Mouse (Mus musculus) liver, postnatal 0 days (tissue): ENCODE results near the gene Tulp2.
"Not testable (repeated sequence)": the region's sequence is repeated elsewhere in the genome, so short reads cannot be mapped to it uniquely, and the experiment has no call there.

ENCODE experiments used
- CTCF ChIP-seq: sonication (generic); IDR thresholded peaks from 2 replicates; pipeline ENCODE4 v1.5.1; 2016; ENCODE audit warnings: antibody characterized with exemption, low read depth
- EP300 ChIP-seq: IDR thresholded peaks from 2 replicates; pipeline ENCODE4 v1.6.1; 2016; ENCODE audit warnings: antibody characterized with exemption, low read depth, mild to moderate bottlenecking

DNA sequence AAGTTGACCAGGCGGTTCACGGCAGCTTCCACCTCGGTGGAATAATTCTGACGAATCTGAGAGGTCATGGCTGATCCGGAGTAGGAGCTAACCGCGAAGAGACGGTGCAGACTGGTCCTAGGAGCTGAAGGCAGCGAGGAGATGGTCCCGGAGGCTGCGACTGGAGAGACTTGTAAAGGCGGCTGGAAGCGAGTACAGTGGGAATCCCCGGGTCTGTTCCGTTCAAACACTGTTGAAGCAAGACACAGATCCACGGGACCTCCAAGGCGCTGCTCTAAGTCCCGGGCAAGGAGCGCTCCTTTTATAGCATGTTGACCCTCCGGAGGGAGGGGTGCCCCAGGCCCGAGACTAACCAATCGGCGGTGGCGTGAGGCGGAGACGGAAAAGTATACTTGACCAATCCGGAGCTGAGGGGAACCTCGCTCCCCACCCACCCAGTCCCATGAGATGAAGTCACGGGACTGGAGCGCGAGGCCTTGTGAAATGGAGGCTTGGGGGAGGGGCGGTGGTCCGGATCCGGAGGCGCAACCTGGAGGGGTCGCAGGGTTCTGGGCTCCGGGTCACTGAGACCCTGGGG, 22.0 kb upstream of the Tulp2 start, which contains the start of gene Ftl1:
- TF ChIP-seq CTCF: not testable (repeated sequence)
- TF ChIP-seq EP300: peak; percentile 51
